Mouse (Mus musculus): ENCODE data around the gene Crp. TPM values are rescaled to one million over a fixed set of nuclear protein-coding genes. Genes with fewer than 3 reads are reported as not detected.

The Crp gene
- polyA plus RNA-seq, 1 experiment from 2014 or later = 0.07 TPM

DNA sequence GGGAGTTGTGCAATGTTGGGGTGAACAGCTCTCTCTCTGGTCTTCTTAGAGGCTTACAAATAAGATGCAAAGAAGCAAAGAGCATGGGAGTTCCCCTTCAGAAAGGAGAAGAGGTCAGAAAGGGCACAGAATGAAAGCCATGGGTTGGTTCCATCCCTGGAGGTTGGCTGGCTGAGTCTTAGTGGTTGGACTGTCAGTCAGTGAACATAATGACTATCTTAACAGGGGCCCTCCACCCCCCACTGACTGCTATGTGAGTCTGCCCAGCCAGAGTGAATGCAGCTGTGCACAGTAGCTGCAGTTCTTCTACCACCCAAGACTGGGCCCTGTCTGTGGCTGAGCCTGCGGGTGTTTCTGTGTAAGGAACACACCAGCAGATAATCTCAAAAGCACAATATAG lies 178.8 kb downstream of the Crp start:
- Histone ChIP-seq H3K36me3 (ENCODE audit: insufficient read depth, low read length) (no peaks in the 10 kb centered on the region), H3K27me3 (replicated peaks; ENCODE audit: insufficient read depth, low read length) (no peaks in the 10 kb centered on the region), H3K9me3 (ENCODE audit: low read length) (no peaks in the 10 kb centered on the region), H3K4me1 (ENCODE audit: insufficient read depth, low read depth, low read length) (no peaks in the 10 kb centered on the region), H3K4me2 (replicated peaks; ENCODE audit: low read depth, low read length) (no peak overlapping the region), H3K9ac (replicated peaks; ENCODE audit: low read depth) (no peak overlapping the region), H3K4me3 (ENCODE audit: low read depth, low read length) (no peak overlapping the region), H3K27ac (ENCODE audit: low read length) (no peak overlapping the region)
- 78% methylated on average over 1 of the region's 1 CpGs for WGBS
- no peak for TF ChIP-seq EP300 (IDR thresholded peaks at IDR 0.05)
- DNase-seq (ENCODE audit: low spot score) (no peak), ATAC-seq (no peak)

Other genes with a start within 250 kb of the Crp start
- 4.7 and 5.3 TPM in 2 replicates for gene Slamf9, start 222.7 kb upstream of the Crp start, polyA plus RNA-seq (2015; fragmentation: Nextera tagmentation; extraction: Ambion mirVana)
- 1.1 and 1.3 TPM in 2 replicates for gene Igsf9, start 216.3 kb upstream of the Crp start, polyA plus RNA-seq (2015; fragmentation: Nextera tagmentation; extraction: Ambion mirVana)
- gene Tagln2, start 198.0 kb upstream of the Crp start, polyA plus RNA-seq (2015; fragmentation: Nextera tagmentation; extraction: Ambion mirVana) = 739 and 823 TPM in 2 replicates
- gene Cfap45, start 177.3 kb upstream of the Crp start, polyA plus RNA-seq (2015; fragmentation: Nextera tagmentation; extraction: Ambion mirVana) = 12.2 and 13.1 TPM in 2 replicates
- 0.39 and 0.44 TPM in 2 replicates for gene Vsig8, start 142.1 kb upstream of the Crp start, polyA plus RNA-seq (2015; fragmentation: Nextera tagmentation; extraction: Ambion mirVana)
- 0.07 and 0.19 TPM in 2 replicates for gene Slamf8, start 107.5 kb upstream of the Crp start, polyA plus RNA-seq (2015; fragmentation: Nextera tagmentation; extraction: Ambion mirVana)
- not detected in 2 replicates for gene Fcrl6, start 95.5 kb upstream of the Crp start, polyA plus RNA-seq (2015; fragmentation: Nextera tagmentation; extraction: Ambion mirVana)
- gene Dusp23, start 65.1 kb upstream of the Crp start, polyA plus RNA-seq (2015; fragmentation: Nextera tagmentation; extraction: Ambion mirVana) = 18.6 and 21.8 TPM in 2 replicates
- 0.19 and 0.36 TPM in 2 replicates for gene Apcs, start 197.0 kb downstream of the Crp start, polyA plus RNA-seq (2015; fragmentation: Nextera tagmentation; extraction: Ambion mirVana)

Measured in lung, postnatal 0 days (tissue).